Mouse (Mus musculus) kidney, embryonic 14.5 days (tissue): ENCODE measurements around the gene A130010J15Rik. TPM values are rescaled to one million over a fixed set of nuclear protein-coding genes. Genes with fewer than 3 reads are reported as not detected.

ENCODE experiments used
- ATAC-seq: fragments of 200-750 bp; cut with Nextera tagmentation; 2 replicates; pipeline ENCODE4 v1.8.0; 2017; ENCODE audit warnings: moderate number of reproducible peaks, mild to moderate bottlenecking, moderate TSS enrichment, moderate library complexity; ENCODE audit not compliant: low FRiP score, low TSS enrichment
- H3K27ac ChIP-seq: fragments of 300-500 bp; sonication (generic); 2 replicates; pipeline ENCODE4 v1.5.1; 2014; ENCODE audit warnings: low read depth, mild to moderate bottlenecking, low read length, moderate library complexity, mixed read lengths
- H3K27me3 ChIP-seq: fragments of 300-500 bp; sonication (generic); 2 replicates; pipeline ENCODE4 v1.6.1; 2014; ENCODE audit warnings: mild to moderate bottlenecking, low read length; ENCODE audit not compliant: control insufficient read depth, insufficient read depth
- H3K36me3 ChIP-seq: fragments of 300-500 bp; sonication (generic); 2 replicates; pipeline ENCODE4 v1.6.1; 2014; ENCODE audit warnings: low read length, mixed read lengths; ENCODE audit not compliant: control insufficient read depth, insufficient read depth
- H3K4me1 ChIP-seq: fragments of 300-500 bp; sonication (generic); 2 replicates; pipeline ENCODE4 v1.6.1; 2014; ENCODE audit warnings: low read length, mixed read lengths; ENCODE audit not compliant: control insufficient read depth, insufficient read depth
- H3K4me2 ChIP-seq: fragments of 300-500 bp; sonication (generic); replicated peaks from 2 replicates; pipeline ENCODE4 v1.6.1; 2014; ENCODE audit warnings: low read depth, mild to moderate bottlenecking, low read length
- H3K4me3 ChIP-seq: fragments of 300-500 bp; sonication (generic); 2 replicates; pipeline ENCODE4 v1.5.1; 2014; ENCODE audit warnings: mild to moderate bottlenecking, low read length
- H3K9ac ChIP-seq: fragments of 300-500 bp; sonication (generic); 2 replicates; pipeline ENCODE4 v1.6.1; 2014; ENCODE audit warnings: low read depth, mild to moderate bottlenecking, low read length, moderate library complexity
- H3K9me3 ChIP-seq: fragments of 300-500 bp; sonication (generic); 2 replicates; pipeline ENCODE4 v1.6.1; 2016; ENCODE audit warnings: low read length; ENCODE audit not compliant: control insufficient read depth
- WGBS: fragments of 180-500 bp; shearing (Covaris S2); extraction: QIAGEN DNeasy Blood & Tissue Kit; methylation state at CpG from one replicate; pipeline ENCODE4 v1.1.7; 2014; 5-methylcytosine and 5-hydroxymethylcytosine counted together
- polyA plus RNA-seq: library from polyadenylated mRNA; unstranded; fragments of >200 nt; fragmentation: Nextera tagmentation; extraction: Ambion mirVana; gene quantifications from 2 replicates; pipeline ENCODE4 v1.2.1, GENCODE M21; 2014

The A130010J15Rik gene
- polyA plus RNA-seq, 1 experiment from 2014 or later: 16.0 TPM

- Histone ChIP-seq H3K36me3 (no peaks in the 10 kb centered on the region), H3K9me3 (no peaks in the 10 kb centered on the region), H3K4me1 (no peaks in the 10 kb centered on the region), H3K4me3 (no peak overlapping the region), H3K4me2 (no peak overlapping the region), H3K27me3 (no peaks in the 10 kb centered on the region), H3K27ac (no peak overlapping the region), H3K9ac (no peak overlapping the region)
- WGBS: 94% methylated on average over 1 of the region's 1 CpGs
- no peak for ATAC-seq
Observed at GRCm38 (mm10) chr1:193146416-193146815, 21.4 kb upstream of the A130010J15Rik start.

GRCm38 (mm10) chr1:193149231-193149630 lies 18.6 kb upstream of the A130010J15Rik start:
- Histone ChIP-seq H3K4me3 (no peak overlapping the region), H3K36me3 (no peaks in the 10 kb centered on the region)
- 71% methylated on average over 3 of the region's 3 CpGs for WGBS

GRCm38 (mm10) chr1:193151134-193151533 lies 16.7 kb upstream of the A130010J15Rik start:
- Histone ChIP-seq H3K9ac (no peak overlapping the region), H3K36me3 (no peaks in the 10 kb centered on the region), H3K4me1 (peaks cover 8% of the 10 kb centered on the region; the same call in 1 of the 2 replicates), H3K4me2 (no peak overlapping the region), H3K9me3 (no peaks in the 10 kb centered on the region), H3K27me3 (peaks cover 28% of the 10 kb centered on the region), H3K4me3 (no peak overlapping the region), H3K27ac (no peak overlapping the region)
- WGBS: 45% methylated on average over 7 of the region's 7 CpGs
- no peak for ATAC-seq

More at GRCm38 (mm10) chr1:193149231-193149630, 18.6 kb upstream of the A130010J15Rik start:
- Histone ChIP-seq H3K27me3 (peaks cover 21% of the 10 kb centered on the region), H3K4me1 (peaks cover 8% of the 10 kb centered on the region; the same call in 1 of the 2 replicates), H3K9ac (no peak overlapping the region), H3K27ac (no peak overlapping the region), H3K9me3 (no peaks in the 10 kb centered on the region), H3K4me2 (no peak overlapping the region)
- no peak for ATAC-seq

- peak; percentile 97 for ATAC-seq
- peak within 1 kb of the TSS; percentile 60 for H3K4me2 ChIP-seq
- H3K4me3 ChIP-seq: peak within 1 kb of the TSS; percentile 46
- no peaks in the 10 kb centered on the region for H3K9me3 ChIP-seq
- peaks cover 11% of the 10 kb centered on the region for H3K4me1 ChIP-seq
- under 1% methylated on average over 30 of the region's 30 CpGs for WGBS
- H3K27ac ChIP-seq: peak within 1 kb of the TSS; percentile 30; the same call in 1 of the 2 replicates
- H3K27me3 ChIP-seq: peaks cover 28% of the 10 kb centered on the region
- no peaks in the 10 kb centered on the region for H3K36me3 ChIP-seq
- peak within 1 kb of the TSS; percentile 52 for H3K9ac ChIP-seq
Observed at GRCm38 (mm10) chr1:193152872-193153271, 15.0 kb upstream of the A130010J15Rik start, which contains the start of gene Irf6. Gene Irf6 (plus strand): TSS chr1:193153111.

- Histone ChIP-seq H3K9ac (peak overlapping the region; percentile 52), H3K27me3 (peaks cover 28% of the 10 kb centered on the region), H3K4me3 (peak overlapping the region; percentile 46), H3K9me3 (no peaks in the 10 kb centered on the region), H3K36me3 (no peaks in the 10 kb centered on the region), H3K4me1 (peaks cover 11% of the 10 kb centered on the region), H3K4me2 (peak overlapping the region; percentile 60), H3K27ac (peak overlapping the region; percentile 30; the same call in 1 of the 2 replicates)
- ATAC-seq: peak; percentile 30; the same call in 1 of the 2 replicates
- 15% methylated on average over 16 of the region's 16 CpGs for WGBS
Observed at GRCm38 (mm10) chr1:193153561-193153960, 14.3 kb upstream of the A130010J15Rik start.

- no peak overlapping the region for H3K27ac ChIP-seq
- no peak overlapping the region for H3K9ac ChIP-seq
- 77% methylated on average over 15 of the region's 15 CpGs for WGBS
- H3K36me3 ChIP-seq: no peaks in the 10 kb centered on the region
- ATAC-seq: no peak
- H3K4me1 ChIP-seq: peaks cover 14% of the 10 kb centered on the region
- peaks cover 28% of the 10 kb centered on the region for H3K27me3 ChIP-seq
- H3K9me3 ChIP-seq: no peaks in the 10 kb centered on the region
- no peak overlapping the region for H3K4me3 ChIP-seq
- H3K4me2 ChIP-seq: no peak overlapping the region
Observed at GRCm38 (mm10) chr1:193156316-193157110, 11.3 kb upstream of the A130010J15Rik start.

- H3K4me2 ChIP-seq: no peak overlapping the region
- peaks cover 23% of the 10 kb centered on the region for H3K27me3 ChIP-seq
- H3K9ac ChIP-seq: no peak overlapping the region
- no peak for ATAC-seq
- peaks cover 14% of the 10 kb centered on the region for H3K4me1 ChIP-seq
- 72% methylated on average over 8 of the region's 8 CpGs for WGBS
- H3K36me3 ChIP-seq: no peaks in the 10 kb centered on the region
- no peaks in the 10 kb centered on the region for H3K9me3 ChIP-seq
- H3K27ac ChIP-seq: no peak overlapping the region
- no peak overlapping the region for H3K4me3 ChIP-seq
Observed at GRCm38 (mm10) chr1:193157111-193157492, 10.7 kb upstream of the A130010J15Rik start.

- ATAC-seq: no peak
- Histone ChIP-seq H3K27ac (no peak overlapping the region), H3K4me2 (no peak overlapping the region), H3K9ac (no peak overlapping the region), H3K9me3 (no peaks in the 10 kb centered on the region), H3K4me3 (no peak overlapping the region), H3K4me1 (peaks cover 6% of the 10 kb centered on the region; the same call in 1 of the 2 replicates), H3K27me3 (peaks cover 8% of the 10 kb centered on the region), H3K36me3 (no peaks in the 10 kb centered on the region)
- WGBS: 51% methylated on average over 3 of the region's 3 CpGs
Observed at GRCm38 (mm10) chr1:193159163-193159562, 8.7 kb upstream of the A130010J15Rik start.

- no peak overlapping the region for H3K9ac ChIP-seq
- ATAC-seq: no peak
- no peak overlapping the region for H3K4me2 ChIP-seq
- H3K4me3 ChIP-seq: no peak overlapping the region
- no peak overlapping the region for H3K27ac ChIP-seq
- peaks cover 6% of the 10 kb centered on the region; the same call in 1 of the 2 replicates for H3K4me1 ChIP-seq
- H3K9me3 ChIP-seq: no peaks in the 10 kb centered on the region
- H3K27me3 ChIP-seq: peaks cover 3% of the 10 kb centered on the region; the same call in 1 of the 2 replicates
- no peaks in the 10 kb centered on the region for H3K36me3 ChIP-seq
- 71% methylated on average over 1 of the region's 1 CpGs for WGBS
Observed at GRCm38 (mm10) chr1:193159613-193160012, 8.2 kb upstream of the A130010J15Rik start.
